Comparison of ENCODE assay signal across 22 mouse cellular contexts in the genomic region with DNA sequence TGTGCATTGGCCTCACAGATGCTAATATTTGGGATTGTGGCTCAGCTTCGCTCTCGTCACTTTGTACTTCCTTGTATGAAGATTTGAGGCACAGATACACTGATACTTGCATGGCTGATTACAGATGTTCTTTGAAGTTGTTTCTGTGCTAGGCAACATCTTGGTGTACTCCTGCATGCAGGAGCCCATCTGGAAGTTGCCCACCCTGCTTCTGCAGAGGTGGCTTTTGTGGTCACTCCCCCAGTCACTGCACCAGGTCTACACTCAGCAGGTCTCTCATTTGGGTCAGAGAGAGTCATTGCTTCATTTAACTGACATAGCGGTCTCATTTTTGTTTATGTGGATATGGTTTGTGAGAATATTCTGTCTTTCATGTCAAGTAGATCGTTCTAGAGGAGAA. TPM values are rescaled to one million over a fixed set of nuclear protein-coding genes. Genes with fewer than 3 reads are reported as not detected.
DNase-seq lines count a peak whose midpoint lies in the region; TF ChIP-seq lines count a peak whose summit lies in the region.
"Had no signal": no experiment of that assay in that cellular context is flagged by ENCODE, and none has a peak within 500 bp of the region (broad histone marks: within the 10 kb centered on the region; RNA-seq: fewer than 3 reads in every experiment).

No protein-coding gene starts in this region.

- 76% methylated on average over 4 of the region's 4 CpGs for WGBS in macrophage (ENCODE audit: missing documents)
- 90% methylated on average over 4 of the region's 4 CpGs for WGBS in heart, adult 2 months

- H3K27me3 ChIP-seq in heart, adult 2 months (ENCODE audit: control insufficient read depth, insufficient read depth, low read length): no peaks in the 10 kb centered on the region
- H3K27me3 ChIP-seq: embryonic facial prominence, embryonic 12.5 days; hindbrain, embryonic 12.5 days; megakaryocyte, embryonic 14.5 days; midbrain, embryonic 12.5 days; stomach, embryonic 15.5 days had no signal

- no peak for TF ChIP-seq EP300 in heart, adult 2 months (IDR thresholded peaks at IDR 0.05; ENCODE audit: insufficient read depth, low read depth, low read length)

- H3K27ac ChIP-seq in left cerebral cortex, adult 2 months: peak overlapping the region; percentile 3; the same call in 1 of the 2 replicates
- peak overlapping the region; percentile 49 for H3K27ac ChIP-seq in macrophage
- H3K27ac ChIP-seq in heart, adult 2 months: no peak overlapping the region
- H3K27ac ChIP-seq: embryonic facial prominence, embryonic 12.5 days; hindbrain, embryonic 12.5 days; hindbrain, postnatal 0 days; liver, embryonic 14.5 days; midbrain, embryonic 12.5 days; stomach, embryonic 15.5 days had no signal

- no peaks in the 10 kb centered on the region for H3K36me3 ChIP-seq in macrophage (ENCODE audit: inconsistent target)
- peaks cover 19% of the 10 kb centered on the region for H3K36me3 ChIP-seq in heart, adult 2 months (ENCODE audit: control insufficient read depth, insufficient read depth, low read length)
- H3K36me3 ChIP-seq: embryonic facial prominence, embryonic 12.5 days; G1E; hindbrain, embryonic 12.5 days; midbrain, embryonic 12.5 days; stomach, embryonic 15.5 days had no signal

- no peak for TF ChIP-seq CTCF in left cerebral cortex, adult 2 months (IDR thresholded peaks at IDR 0.05)
- TF ChIP-seq CTCF in heart, adult 2 months (IDR thresholded peaks at IDR 0.05): no peak

- H3K79me2 ChIP-seq in macrophage (ENCODE audit: inconsistent target): peaks cover 8% of the 10 kb centered on the region; the same call in 1 of the 2 replicates
- peaks cover 16% of the 10 kb centered on the region for H3K79me2 ChIP-seq in heart, adult 2 months (replicated peaks; ENCODE audit: control insufficient read depth, insufficient read depth, low read length)

- peaks cover 11% of the 10 kb centered on the region for H3K4me1 ChIP-seq in heart, adult 2 months (ENCODE audit: control insufficient read depth, insufficient read depth, low read length)

- H3K9ac ChIP-seq in heart, adult 2 months (ENCODE audit: low read depth, low read length): no peak overlapping the region
- H3K9ac ChIP-seq: embryonic facial prominence, embryonic 12.5 days; hindbrain, embryonic 12.5 days; liver, embryonic 14.5 days; lung, embryonic 14.5 days; midbrain, embryonic 12.5 days; stomach, embryonic 15.5 days had no signal

- TF ChIP-seq POLR2A in heart, adult 2 months (IDR thresholded peaks at IDR 0.05; ENCODE audit: insufficient read depth, low read depth, low read length): no peak

- DNase-seq in left cerebral cortex, adult 2 months (ENCODE audit: extremely low spot score in 1 of 2, low spot score in 2 of 2): no peak
- DNase-seq in left cerebral cortex, postnatal 4 days: no peak
- DNase-seq in B cell, adult 2 months: peak; percentile 34 to 42
- DNase-seq in CD4-positive helper T cell, adult 2 months (ENCODE audit: low read depth, low spot score): peak; percentile 43
- no peak for DNase-seq in heart, adult 2 months
- DNase-seq in urinary bladder, postnatal 36 days (ENCODE audit: low spot score in 2 of 2): no peak
- DNase-seq: cerebellum, adult 8-10 months; cerebellum, postnatal 36 days; kidney, adult 9 months; kidney, postnatal 36 days; layer of hippocampus, postnatal 36 days; liver; lung, embryonic 14.5 days had no signal

- intact Hi-C loops in left cerebral cortex, adult 2 months (cut with DNase I): no loop called here
- intact Hi-C loops in left cerebral cortex, postnatal 4 days (cut with DNase I): no loop called here
- intact Hi-C loops in heart, adult 2 months (cut with DNase I): no loop called here

- no peak overlapping the region for H3K4me3 ChIP-seq in left cerebral cortex, adult 2 months
- H3K4me3 ChIP-seq in macrophage (ENCODE audit: inconsistent target): no peak overlapping the region
- H3K4me3 ChIP-seq in heart, adult 2 months: no peak overlapping the region
- H3K4me3 ChIP-seq: embryonic facial prominence, embryonic 12.5 days; hindbrain, embryonic 12.5 days; megakaryocyte, embryonic 14.5 days; midbrain, embryonic 12.5 days; stomach, embryonic 15.5 days had no signal

RNA-seq across cellular contexts. Expression of a gene that starts 22.9 kb away (rescaled TPM):
- total RNA-seq in left cerebral cortex, adult 2 months (2021): 100 to 1,000 TPM; 252 to 263 TPM
- 100 to 1,000 TPM; 193 to 194 TPM for total RNA-seq in left cerebral cortex, postnatal 4 days (2021)
- total RNA-seq in macrophage (2018; cell fraction: chromatin; rRNA removed): 100 to 1,000 TPM in 9 of 26 experiments, 10 to 100 TPM in 17; 14.2 to 496 (median 34.9) TPM
- total RNA-seq in macrophage (2018; cell fraction: cytosol; rRNA removed): 10 to 100 TPM in 4 of 26 experiments, 1 to 10 TPM in 22; 2.5 to 66.5 (median 5.7) TPM
- total RNA-seq in macrophage (2018; cell fraction: nucleus; rRNA removed): 100 to 1,000 TPM in 5 of 26 experiments, 10 to 100 TPM in 21; 10.3 to 337 (median 21.3) TPM
- 2.0 to 3.3 TPM (median 3.2 TPM) in 3 replicates for polyA plus RNA-seq in macrophage (2018)
- 10 to 100 TPM; 20.9 to 22.6 TPM for total RNA-seq in heart, adult 2 months (2021)
- 5.3 and 10.3 TPM in 2 replicates for polyA plus RNA-seq in heart, adult 2 months (2012; rRNA removed)
- polyA plus RNA-seq: G1E had no signal

Comparison
In these comparisons a context has a peak if more than half of its experiments do, and no peak if none do; other contexts are left out.
1. DNase-seq: peak in B cell, adult 2 months (2 of 2) and CD4-positive helper T cell, adult 2 months (single experiment); none in left cerebral cortex, adult 2 months (0 of 2), left cerebral cortex, postnatal 4 days (single experiment), heart, adult 2 months (0 of 2) and urinary bladder, postnatal 36 days (0 of 2).
2. RNA of a gene that starts 22.9 kb away (total RNA-seq): 252 to 263 TPM in left cerebral cortex, adult 2 months and 193 to 194 TPM in left cerebral cortex, postnatal 4 days; 20.9 to 22.6 TPM in heart, adult 2 months; every median in the first group is over 4 times any median in the second.